Mouse (Mus musculus): ENCODE measurements around the gene Taf8. TPM values are rescaled to one million over a fixed set of nuclear protein-coding genes. Genes with fewer than 3 reads are reported as not detected.
A peak's percentile ranks its signal among the peaks of the same experiment; 100 is the strongest.

Gene Taf8
- polyA plus RNA-seq, 1 experiment from 2014 or later: 21.4 TPM

DNA sequence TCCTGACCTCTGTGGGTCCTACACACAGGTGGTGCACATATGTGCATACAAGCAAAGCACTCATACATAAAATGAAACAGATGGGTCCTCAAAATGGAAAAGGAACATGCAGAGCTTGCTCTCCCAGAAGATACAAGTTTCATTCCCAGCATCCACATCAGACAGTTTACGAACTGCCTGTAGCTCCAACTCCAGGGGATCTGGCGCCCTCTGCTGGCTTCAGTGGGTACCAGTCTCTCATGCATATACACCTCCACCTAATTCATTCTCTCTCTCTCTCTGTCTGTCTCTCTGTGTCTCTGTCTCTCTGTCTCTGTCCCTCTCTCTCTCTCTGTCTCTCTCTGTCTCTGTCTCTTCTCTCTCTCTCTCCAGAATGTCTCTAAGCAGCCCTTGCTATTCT lies 19.7 kb downstream of the Taf8 start:
- Histone ChIP-seq H3K36me3 (ENCODE audit: insufficient read depth, low read length) (no peaks in the 10 kb centered on the region), H3K27ac (no peak overlapping the region), H3K4me2 (ENCODE audit: low read length) (no peak overlapping the region), H3K4me3 (replicated peaks; ENCODE audit: low read depth, low read length) (no peak overlapping the region), H3K4me1 (replicated peaks; ENCODE audit: insufficient read depth, low read length) (0 out of 2 replicates have a peak, but pooled peaks cover 8% of the 10 kb centered on the region), H3K9me3 (replicated peaks; ENCODE audit: low read length) (no peaks in the 10 kb centered on the region), H3K27me3 (ENCODE audit: insufficient read depth, low read length) (no peaks in the 10 kb centered on the region), H3K9ac (ENCODE audit: low read depth, low read length) (no peak overlapping the region)
- ATAC-seq (replicated peaks; ENCODE audit: low FRiP score, low read depth) (no peak), DNase-seq (ENCODE audit: low spot score) (peak; percentile 76)
- WGBS: 51% methylated on average over 2 of the region's 2 CpGs
- TF ChIP-seq CTCF (IDR thresholded peaks at IDR 0.05; ENCODE audit: low read depth): peak; percentile 92

DNA sequence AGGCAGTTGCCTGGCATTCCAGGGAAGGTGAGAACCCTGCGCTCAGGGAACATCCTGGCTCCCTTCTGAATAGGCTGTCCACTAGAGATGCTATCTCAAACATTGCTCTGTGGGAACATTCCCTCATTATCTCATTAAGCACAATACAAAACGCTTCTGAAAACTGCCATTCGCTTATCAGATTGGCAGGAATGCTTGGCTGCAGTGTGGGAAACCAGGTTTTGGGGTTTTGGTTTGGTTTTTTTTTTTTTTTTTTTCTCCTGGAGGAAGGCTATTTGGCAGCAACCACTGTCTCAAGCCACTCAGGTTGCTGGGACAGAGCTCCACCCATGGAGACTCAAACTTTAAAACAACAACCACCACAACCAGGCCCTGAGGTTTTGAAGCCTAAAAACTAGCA lies 22.2 kb downstream of the Taf8 start:
- Histone ChIP-seq H3K4me3 (replicated peaks; ENCODE audit: low read depth, low read length) (no peak overlapping the region), H3K9ac (ENCODE audit: low read depth, low read length) (no peak overlapping the region), H3K36me3 (ENCODE audit: insufficient read depth, low read length) (no peaks in the 10 kb centered on the region), H3K4me2 (ENCODE audit: low read length) (no peak overlapping the region), H3K4me1 (replicated peaks; ENCODE audit: insufficient read depth, low read length) (0 out of 2 replicates have a peak, but pooled peaks cover 5% of the 10 kb centered on the region), H3K9me3 (replicated peaks; ENCODE audit: low read length) (no peaks in the 10 kb centered on the region), H3K27me3 (ENCODE audit: insufficient read depth, low read length) (no peaks in the 10 kb centered on the region), H3K27ac (no peak overlapping the region)
- TF ChIP-seq CTCF (IDR thresholded peaks at IDR 0.05; ENCODE audit: low read depth): no peak
- 55% methylated on average over 3 of the region's 3 CpGs for WGBS
- DNase-seq (ENCODE audit: low spot score) (no peak), ATAC-seq (replicated peaks; ENCODE audit: low FRiP score, low read depth) (no peak)

DNA sequence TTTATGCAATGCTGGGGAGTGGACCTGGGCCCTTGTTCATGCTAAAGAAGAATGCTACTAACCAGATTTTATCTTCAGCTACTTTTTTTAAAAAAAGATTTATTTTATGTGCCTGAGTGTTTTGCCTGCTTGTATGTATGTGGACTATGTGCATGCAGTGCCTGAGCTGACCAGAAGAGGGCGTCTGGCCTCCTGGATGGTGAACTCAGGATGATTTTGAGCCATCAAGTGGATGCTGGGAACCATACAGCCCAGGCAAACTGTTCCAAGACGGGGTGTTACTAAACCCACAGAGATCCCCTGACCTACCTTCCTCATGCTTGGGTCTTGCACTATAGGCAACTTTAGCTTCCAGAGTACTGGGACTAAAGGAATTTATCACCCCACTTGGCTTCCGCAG lies 26.4 kb downstream of the Taf8 start:
- Histone ChIP-seq H3K9me3 (replicated peaks; ENCODE audit: low read length) (no peaks in the 10 kb centered on the region), H3K27me3 (ENCODE audit: insufficient read depth, low read length) (no peaks in the 10 kb centered on the region), H3K36me3 (ENCODE audit: insufficient read depth, low read length) (no peaks in the 10 kb centered on the region), H3K27ac (no peak overlapping the region), H3K9ac (ENCODE audit: low read depth, low read length) (no peak overlapping the region), H3K4me3 (replicated peaks; ENCODE audit: low read depth, low read length) (no peak overlapping the region), H3K4me2 (ENCODE audit: low read length) (no peak overlapping the region), H3K4me1 (replicated peaks; ENCODE audit: insufficient read depth, low read length) (no peaks in the 10 kb centered on the region; the same call in 1 of the 2 replicates)
- ATAC-seq (replicated peaks; ENCODE audit: low FRiP score, low read depth) (no peak), DNase-seq (ENCODE audit: low spot score) (no peak)
- WGBS: 51% methylated on average over 3 of the region's 3 CpGs
- TF ChIP-seq CTCF (IDR thresholded peaks at IDR 0.05; ENCODE audit: low read depth): peak; percentile 63

DNA sequence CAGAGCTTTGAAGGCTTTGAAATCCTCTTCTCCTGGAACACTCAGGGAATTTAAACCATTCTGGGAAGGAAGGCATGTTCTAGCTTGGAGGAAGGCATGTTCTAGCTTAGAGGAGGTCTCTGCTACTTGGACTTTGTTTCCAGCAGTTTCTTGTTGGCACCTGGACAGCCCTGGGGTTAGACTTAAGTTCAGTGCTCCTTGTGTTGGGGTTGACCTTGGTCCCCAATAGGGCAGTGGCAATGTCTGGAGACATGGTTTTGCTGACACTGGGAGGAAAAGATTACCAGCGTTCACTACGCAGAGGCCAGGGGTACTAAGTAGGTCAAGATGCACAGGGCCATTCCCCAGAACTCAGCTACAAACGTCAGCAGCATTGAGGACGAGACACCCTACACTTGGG lies 26.9 kb downstream of the Taf8 start:
- Histone ChIP-seq H3K9me3 (replicated peaks; ENCODE audit: low read length) (no peaks in the 10 kb centered on the region), H3K4me2 (ENCODE audit: low read length) (no peak overlapping the region), H3K27ac (no peak overlapping the region), H3K36me3 (ENCODE audit: insufficient read depth, low read length) (no peaks in the 10 kb centered on the region), H3K27me3 (ENCODE audit: insufficient read depth, low read length) (no peaks in the 10 kb centered on the region), H3K4me3 (replicated peaks; ENCODE audit: low read depth, low read length) (no peak overlapping the region), H3K4me1 (replicated peaks; ENCODE audit: insufficient read depth, low read length) (no peaks in the 10 kb centered on the region; the same call in 1 of the 2 replicates), H3K9ac (ENCODE audit: low read depth, low read length) (no peak overlapping the region)
- no peak for ATAC-seq (replicated peaks; ENCODE audit: low FRiP score, low read depth)
- DNase-seq (ENCODE audit: low spot score): no peak
- 89% methylated on average over 4 of the region's 4 CpGs for WGBS
- TF ChIP-seq CTCF (IDR thresholded peaks at IDR 0.05; ENCODE audit: low read depth): no peak

DNA sequence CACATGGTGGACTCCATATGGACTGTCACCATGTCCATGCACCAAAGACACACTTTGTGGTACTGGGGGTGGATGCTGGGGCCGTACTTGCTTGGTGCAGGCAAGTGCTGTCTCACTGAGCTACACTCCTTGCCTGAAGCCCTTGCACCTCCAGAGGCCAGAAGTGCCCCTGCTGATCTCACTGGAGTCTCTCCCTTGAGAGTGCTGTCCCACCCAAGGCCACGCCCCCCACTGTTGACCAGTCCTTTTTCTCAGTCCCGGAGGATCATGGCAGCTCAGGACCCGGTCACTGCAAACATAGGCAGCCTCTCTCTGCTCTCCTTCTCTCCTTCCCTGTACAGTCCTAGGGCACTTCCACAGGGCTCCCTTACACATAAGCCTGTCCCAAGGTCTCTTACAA lies 27.8 kb downstream of the Taf8 start:
- Histone ChIP-seq H3K4me3 (replicated peaks; ENCODE audit: low read depth, low read length) (no peak overlapping the region), H3K9ac (ENCODE audit: low read depth, low read length) (no peak overlapping the region), H3K4me2 (ENCODE audit: low read length) (no peak overlapping the region), H3K27me3 (ENCODE audit: insufficient read depth, low read length) (no peaks in the 10 kb centered on the region), H3K36me3 (ENCODE audit: insufficient read depth, low read length) (no peaks in the 10 kb centered on the region), H3K4me1 (replicated peaks; ENCODE audit: insufficient read depth, low read length) (no peaks in the 10 kb centered on the region; the same call in 1 of the 2 replicates), H3K9me3 (replicated peaks; ENCODE audit: low read length) (no peaks in the 10 kb centered on the region), H3K27ac (no peak overlapping the region)
- DNase-seq (ENCODE audit: low spot score) (no peak), ATAC-seq (replicated peaks; ENCODE audit: low FRiP score, low read depth) (no peak)
- WGBS: 84% methylated on average over 4 of the region's 4 CpGs
- no peak for TF ChIP-seq CTCF (IDR thresholded peaks at IDR 0.05; ENCODE audit: low read depth)

DNA sequence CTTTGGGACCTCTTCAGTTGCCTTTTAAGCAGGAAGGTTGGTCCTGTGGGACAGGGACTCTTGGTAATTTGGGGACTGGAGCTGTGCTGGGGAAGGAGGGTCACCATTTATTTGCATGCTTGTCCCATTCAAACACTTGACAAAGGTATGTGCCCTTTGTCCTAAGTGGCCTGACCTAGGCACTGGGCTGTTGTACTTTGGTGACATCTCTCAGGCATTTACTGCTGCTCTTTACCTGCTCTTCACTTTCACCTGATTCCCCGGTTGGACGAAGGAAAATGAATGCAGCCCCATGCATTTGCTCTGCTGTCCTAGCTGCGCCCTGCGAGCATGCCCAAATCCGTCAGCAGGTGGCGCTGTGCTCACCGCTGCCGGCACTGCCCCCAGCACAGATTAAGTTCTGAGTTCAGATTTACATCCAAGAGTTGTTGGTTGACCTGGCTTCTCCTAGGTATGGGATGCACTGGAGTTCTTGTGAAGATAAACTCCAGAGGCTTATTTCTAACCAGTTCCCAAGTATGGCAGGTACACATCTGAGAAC lies 28.6 kb downstream of the Taf8 start:
- DNase-seq (ENCODE audit: low spot score) (peak; percentile 39), ATAC-seq (replicated peaks; ENCODE audit: low FRiP score, low read depth) (no peak)
- Histone ChIP-seq H3K27me3 (ENCODE audit: insufficient read depth, low read length) (no peaks in the 10 kb centered on the region), H3K27ac (no peak overlapping the region), H3K36me3 (ENCODE audit: insufficient read depth, low read length) (no peaks in the 10 kb centered on the region), H3K4me2 (ENCODE audit: low read length) (no peak overlapping the region), H3K4me1 (replicated peaks; ENCODE audit: insufficient read depth, low read length) (peaks cover 2% of the 10 kb centered on the region), H3K9me3 (replicated peaks; ENCODE audit: low read length) (no peaks in the 10 kb centered on the region), H3K9ac (ENCODE audit: low read depth, low read length) (no peak overlapping the region), H3K4me3 (replicated peaks; ENCODE audit: low read depth, low read length) (no peak overlapping the region)
- peak; percentile 79 for TF ChIP-seq CTCF (IDR thresholded peaks at IDR 0.05; ENCODE audit: low read depth)
- 18% methylated on average over 8 of the region's 8 CpGs for WGBS

All from kidney, postnatal 0 days (tissue).